Mouse (Mus musculus) CD8-positive naive resting alpha-beta T cell, adult 2 months (primary cell): ENCODE data around the gene Helz.
A peak's percentile ranks its signal among the peaks of the same experiment; 100 is the strongest.
"Not testable (repeated sequence)": the region's sequence is repeated elsewhere in the genome, so short reads cannot be mapped to it uniquely, and the experiment has no call there.

Experiments used
- DNase-seq, 2 experiments: peaks; one replicate each; pipeline ENCODE4 v3.0.0; 2022; ENCODE audit warnings: low read depth in 2 of 2, low spot score in 2 of 2

The Helz gene

DNA sequence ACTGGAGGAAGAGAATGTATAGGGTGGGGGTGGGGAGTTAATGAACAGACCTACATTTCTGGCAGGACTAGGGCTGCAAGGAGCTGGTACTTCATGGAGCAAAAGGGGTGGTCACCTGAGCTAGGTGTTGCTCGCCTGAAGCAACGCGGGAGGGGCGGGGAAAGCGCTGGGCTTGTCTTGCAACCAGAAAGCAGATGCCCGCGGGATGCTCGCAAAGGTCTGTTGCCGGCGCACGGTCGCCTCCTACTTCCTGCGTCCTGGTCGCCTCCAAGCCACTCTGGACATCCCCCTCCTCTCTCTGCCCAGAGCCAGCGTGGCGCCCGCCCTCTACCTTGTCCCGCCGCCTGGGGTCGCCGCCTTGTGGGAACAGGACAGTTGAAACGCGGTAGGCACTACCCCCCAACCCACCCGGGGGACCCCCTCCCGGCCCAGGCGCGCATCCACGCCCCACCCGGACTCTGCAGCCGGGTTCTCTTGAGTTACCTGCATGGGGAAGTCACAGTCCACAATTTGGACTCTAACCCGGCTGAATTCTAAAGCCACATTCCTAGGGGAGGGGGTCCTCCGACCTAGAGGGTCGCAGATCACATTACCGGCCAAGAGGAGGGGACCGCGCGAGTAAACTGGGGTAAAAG is 946 bp upstream of the Helz start:
- DNase-seq = peak; percentile 12 to 18

DNA sequence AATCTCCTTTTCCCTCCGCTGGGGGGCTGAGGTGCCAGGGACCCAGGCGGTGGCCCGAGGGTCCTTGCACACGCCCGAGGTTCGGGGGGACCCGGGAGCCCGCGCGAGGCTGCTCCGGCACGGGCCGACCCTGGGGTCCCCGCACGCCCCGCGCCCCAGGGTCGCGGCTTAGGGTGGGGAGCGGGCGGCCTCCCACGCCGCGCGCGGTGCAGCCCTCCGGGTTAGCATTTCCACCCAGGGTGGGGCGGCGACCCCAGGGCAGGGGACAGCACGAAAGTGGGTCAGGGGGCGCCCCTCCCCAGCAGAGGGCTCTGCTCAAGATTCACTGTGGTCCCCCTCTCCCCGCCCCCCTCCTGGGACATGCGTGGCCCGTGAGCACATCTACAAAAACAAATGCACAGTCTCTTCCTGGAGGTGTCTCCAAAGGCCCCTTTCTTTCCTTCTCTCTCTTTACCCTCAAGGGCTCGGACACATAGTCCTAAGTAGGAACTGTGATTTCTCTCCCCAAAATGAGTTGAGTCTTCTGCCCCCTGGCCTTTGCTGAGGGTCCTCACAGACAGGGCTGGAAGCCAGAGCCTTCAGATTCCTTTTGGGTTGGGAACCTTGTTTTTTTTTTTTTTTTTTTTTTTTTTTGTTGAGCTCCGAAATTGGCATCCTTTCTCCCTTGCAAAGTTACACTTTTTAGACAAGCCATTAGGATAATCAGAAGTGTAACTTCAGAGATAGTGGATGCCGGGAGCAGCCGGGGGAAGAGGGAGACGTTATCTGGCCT is 660 bp downstream of the Helz start:
- DNase-seq = peak in 1 of 2 experiments; percentile 18

DNA sequence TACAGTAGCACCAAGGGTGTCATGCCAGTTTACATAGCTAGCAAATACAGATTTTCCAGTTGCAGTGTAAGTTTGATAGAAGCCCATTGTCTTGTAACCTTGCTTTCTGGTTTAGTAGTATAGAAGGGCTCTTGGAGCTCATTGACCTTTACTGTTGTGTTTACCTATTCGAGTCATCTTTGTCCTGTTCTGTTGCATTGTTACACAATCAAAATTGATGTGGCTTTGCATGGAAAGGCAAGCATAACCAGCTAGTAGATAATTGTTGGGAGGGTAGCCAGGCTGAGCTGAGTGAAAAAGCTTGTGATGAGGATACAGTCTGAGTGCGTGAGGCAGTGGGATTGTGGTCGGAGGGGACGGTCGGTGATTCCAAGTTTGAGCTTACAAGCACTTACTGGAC is 12.1 kb downstream of the Helz start:
- no peak for DNase-seq

DNA sequence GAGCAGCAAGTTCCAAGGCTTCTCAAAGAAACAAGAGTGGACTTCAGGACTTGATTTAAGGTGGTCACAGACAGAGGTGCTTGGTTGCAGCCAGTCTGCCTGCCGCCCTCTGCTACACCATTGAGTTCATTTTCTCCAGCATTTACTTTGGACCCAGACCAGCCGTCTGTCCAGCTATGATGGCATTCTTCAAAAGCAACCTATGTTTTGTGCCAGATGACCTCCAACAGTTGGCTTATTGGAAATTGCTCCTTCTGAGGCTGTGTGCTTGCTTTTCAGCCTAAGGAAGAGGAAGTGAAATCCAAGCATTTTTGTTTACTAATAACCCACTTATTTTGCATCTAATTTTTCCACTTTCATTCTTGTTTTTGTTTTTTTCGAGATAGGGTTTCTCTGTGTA is 19.7 kb downstream of the Helz start:
- no peak for DNase-seq

DNA sequence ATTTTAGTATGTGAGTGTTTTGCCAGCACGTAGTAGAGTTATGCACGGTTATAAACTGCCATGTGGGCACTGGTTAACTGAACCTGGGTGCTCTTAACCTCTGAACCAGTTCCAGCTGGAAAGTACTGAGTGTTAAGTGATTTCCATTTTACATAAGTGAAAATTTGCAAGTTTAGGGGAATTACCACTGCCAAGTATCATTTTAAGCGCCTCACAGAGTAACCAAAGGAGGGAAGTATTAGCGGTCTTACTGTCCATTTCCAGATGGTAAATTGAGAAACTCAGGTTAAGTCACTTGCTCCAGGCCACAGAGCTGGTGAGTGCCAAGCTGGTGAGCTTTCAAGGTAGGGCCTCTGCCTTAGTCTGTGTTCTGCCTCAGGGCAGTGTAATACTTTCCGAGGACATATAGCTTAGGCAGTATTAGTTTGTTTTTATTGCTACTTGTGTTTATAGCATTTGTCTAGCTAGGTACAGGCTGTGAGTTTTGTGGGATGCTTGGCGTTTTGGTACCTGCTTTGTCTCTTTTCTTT is 20.8 kb downstream of the Helz start:
- no peak for DNase-seq

DNA sequence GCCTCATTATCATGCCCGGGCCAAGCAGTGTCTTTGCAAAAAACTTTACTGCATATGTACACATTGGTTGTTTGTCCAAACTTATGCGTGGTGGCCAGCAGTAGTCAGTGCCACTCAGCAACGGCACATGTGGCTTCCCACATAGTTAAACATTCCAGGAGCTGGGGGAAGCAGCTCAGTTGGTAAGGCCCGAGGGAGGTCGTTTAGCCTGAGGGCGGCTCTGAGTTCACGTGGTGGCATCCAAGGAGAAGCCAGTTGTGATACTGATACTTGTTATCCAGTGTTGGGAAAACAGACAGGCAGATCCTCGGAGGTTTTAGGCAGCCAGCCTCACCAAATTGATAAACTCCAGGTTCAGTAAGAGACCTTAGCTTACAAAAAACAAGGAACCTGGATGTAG is 23.2 kb downstream of the Helz start:
- DNase-seq = not testable (repeated sequence)

DNA sequence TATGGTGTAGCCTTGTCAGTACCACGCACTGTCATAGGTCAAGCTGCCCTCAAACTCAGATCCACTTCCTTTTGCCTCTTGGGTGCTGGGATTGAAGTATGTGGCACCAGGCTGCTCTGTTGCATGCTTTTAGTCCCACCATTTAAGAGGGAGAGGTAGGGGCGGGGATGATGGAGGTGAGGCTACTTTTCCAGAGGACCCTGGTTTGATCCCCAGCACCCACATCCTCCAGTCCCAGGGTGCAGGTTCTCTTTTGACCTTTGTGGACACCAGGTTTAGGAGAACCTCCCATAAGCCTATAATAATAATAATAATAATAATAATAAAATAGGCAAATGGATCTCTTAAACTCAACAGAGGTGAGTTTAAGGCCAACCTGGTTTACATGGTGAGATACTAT is 23.6 kb downstream of the Helz start:
- DNase-seq = no peak

DNA sequence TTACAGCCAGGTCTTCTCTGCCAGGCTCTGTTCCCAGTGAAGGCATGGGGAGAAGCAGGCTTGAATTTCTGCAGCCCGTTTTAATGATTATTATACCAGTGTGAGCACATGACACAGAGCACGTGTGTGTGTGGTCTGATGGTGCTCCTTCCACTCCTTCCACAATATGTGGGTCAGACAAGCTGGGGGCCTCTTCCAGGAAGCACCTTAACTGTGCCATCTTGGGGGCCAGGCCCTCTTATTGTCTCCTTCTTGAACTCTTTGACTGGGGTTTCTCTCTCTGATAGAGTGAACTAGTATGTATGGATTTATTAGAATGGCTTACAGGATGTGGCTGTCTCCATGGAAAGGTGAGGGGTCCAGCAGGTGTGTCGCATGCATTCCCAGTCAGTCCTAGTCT is 24.8 kb downstream of the Helz start:
- no peak for DNase-seq

DNA sequence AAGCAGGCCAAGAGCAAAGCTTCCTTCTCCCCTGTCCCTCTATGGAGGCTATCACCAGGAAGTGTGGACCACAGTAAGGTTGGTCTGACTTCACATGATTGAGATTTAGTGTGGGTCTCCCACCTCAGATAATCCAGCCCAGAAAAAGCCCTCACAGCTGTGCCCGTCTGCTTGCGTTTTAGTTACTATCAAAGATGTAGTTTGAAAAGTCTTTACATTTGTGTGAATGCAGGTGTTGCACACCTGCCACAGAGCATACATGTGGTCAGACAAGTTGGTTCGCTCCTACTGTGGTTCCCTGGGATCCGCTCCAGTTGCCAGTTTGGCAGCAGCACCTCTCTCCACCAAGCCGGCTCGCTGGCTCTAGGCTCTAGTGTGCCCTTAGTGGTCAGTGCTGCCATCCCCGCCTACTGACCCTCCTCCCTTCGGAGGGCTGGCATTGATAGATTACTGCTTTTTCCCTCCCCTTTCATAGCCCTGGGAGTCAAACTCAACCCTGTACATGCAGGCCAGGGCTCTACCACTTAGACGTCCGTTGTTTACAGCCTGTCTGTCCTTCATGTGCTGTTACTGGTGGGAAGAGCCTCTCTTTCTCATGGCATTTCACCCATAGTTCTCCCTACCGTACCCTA is 25.4 kb downstream of the Helz start:
- no peak for DNase-seq

DNA sequence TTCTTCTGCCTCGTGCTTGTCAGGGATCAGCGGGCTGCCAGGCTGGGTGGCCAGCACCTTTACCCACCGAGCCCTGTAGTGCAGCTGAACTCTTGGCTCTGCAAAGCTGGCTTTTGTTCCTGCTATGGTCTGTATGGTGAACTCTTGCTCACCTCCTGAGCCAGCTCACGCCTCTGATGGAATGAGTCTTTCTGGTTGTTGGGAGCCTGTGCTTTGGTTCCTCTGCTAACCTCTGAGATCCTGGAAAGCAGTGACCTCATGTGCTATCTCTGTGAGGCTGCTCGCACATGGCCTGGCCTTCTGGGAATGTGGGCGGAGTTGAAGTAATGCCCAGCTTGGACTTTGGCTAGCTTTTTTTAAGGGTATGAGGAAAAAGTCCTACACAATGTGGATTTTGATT is 26.1 kb downstream of the Helz start:
- no peak for DNase-seq

DNA sequence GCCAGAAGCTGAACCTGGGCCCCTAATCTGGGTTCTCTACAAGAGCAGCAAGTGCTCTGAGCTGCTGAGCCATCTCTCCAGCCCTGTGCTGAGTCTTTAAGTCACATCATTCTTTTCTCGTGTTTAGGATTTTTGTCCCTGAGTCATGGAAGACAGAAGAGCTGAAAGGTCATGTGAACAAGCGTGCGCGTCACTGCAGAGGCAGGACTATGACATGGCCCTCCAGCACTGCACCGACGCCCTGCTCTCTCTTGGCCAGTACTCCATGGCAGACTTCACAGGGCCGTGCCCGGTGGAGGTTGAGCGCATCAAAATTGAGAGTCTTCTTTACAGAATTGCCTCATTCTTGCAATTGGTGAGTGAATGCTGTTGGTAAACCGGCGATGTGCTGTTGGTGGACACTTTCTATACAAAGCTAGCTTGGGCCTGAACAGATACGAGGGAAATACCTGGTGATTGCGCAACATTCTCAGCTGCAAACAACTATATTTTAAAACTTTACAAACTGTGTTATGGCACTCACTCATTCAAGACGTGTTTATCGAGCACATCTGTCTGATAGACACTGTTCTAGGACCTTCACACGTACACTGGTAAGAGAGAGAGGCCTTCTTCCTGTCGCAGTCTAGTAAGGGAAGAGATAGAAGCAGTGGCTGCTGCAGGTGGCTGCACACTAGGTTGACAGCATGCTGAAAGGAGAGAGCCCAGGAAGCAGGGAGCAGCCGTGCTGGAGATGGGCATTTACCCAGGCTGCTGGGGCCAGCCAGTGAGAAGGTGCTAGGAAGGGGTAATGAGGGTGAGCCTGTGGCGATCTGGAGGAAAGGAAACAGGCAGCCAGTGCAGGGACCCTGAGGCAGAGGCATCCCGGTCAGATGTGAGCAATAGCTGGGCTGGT is 27.3 kb downstream of the Helz start:
- no peak for DNase-seq

DNA sequence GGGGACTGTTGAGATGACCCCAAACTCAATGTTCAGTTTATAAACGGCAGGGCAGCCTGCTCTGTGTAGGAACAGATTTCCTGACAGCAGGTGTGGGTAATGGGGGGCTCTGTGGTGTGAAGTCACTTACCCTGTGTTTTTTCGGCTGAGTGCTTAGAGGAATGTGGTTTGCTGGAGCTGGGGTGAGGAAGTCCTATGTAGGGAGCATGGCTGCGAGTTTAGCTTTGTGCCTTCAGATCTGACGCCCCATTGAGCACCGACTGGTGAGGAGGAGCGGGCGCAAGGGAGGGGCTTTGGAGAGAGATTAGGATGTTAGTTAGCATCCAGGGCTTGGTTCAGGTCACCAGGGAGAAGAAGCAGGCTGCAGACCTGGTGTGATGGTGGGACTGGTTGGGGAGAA is 28.5 kb downstream of the Helz start:
- no peak for DNase-seq

DNA sequence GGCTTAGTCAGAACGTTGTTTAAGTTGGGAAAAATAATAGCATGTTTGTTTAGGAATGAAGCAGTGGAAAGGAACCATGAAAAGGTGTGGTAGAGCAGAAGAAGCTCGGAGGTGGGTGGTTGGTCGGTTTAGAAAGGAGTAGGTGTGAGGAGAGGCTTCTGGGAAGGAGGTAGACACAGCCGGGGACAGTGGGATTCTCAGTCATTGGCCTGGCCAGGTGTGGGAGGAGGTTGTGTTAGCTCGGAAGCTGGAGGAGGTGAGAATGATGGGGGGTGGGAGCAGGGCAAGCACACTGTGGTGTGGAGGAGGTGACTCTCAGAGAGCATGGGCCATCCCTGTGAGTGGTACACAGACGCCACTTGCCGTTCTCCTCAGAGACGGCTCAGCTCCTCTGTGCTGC is 29.7 kb downstream of the Helz start:
- DNase-seq = no peak

DNA sequence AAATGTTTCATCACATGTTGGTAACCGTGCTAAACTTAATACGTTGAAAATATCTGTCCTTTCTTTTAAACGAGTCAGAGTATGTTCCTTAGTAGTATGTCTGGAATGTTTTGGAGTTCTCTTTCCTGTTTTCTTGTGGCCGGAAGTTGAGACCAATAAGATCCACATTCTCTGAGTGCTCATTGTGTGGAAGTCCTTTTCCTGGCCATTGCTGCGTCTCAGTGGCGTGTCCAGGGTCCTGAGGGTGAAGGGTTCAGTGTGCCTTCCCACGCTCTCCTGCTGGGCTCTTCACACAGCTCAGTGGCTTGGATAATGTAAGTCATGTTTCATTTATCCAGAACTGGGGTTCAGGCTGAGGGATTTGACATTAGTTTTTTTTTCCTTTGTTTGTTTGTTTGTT is 30.5 kb downstream of the Helz start:
- no peak for DNase-seq

DNA sequence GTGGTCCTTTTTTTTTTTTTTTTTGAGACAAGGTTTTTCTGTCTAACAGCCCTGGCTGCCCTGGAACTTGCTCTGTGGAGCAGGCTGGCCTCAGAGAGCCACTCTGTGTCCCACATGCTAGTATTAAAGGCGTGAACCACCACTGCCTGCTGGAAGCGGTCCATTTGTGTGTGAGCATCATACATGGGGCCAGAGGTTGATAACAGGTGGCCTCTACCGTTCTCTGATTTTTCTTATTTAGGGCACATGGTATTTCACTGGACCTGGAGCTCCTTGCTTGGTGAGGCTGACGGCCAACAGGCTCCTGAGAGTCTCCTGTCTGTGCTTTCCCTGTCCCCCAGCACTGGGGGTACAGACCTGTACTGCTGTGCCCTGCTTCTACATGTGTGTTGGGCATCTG is 33.1 kb downstream of the Helz start:
- no peak for DNase-seq

DNA sequence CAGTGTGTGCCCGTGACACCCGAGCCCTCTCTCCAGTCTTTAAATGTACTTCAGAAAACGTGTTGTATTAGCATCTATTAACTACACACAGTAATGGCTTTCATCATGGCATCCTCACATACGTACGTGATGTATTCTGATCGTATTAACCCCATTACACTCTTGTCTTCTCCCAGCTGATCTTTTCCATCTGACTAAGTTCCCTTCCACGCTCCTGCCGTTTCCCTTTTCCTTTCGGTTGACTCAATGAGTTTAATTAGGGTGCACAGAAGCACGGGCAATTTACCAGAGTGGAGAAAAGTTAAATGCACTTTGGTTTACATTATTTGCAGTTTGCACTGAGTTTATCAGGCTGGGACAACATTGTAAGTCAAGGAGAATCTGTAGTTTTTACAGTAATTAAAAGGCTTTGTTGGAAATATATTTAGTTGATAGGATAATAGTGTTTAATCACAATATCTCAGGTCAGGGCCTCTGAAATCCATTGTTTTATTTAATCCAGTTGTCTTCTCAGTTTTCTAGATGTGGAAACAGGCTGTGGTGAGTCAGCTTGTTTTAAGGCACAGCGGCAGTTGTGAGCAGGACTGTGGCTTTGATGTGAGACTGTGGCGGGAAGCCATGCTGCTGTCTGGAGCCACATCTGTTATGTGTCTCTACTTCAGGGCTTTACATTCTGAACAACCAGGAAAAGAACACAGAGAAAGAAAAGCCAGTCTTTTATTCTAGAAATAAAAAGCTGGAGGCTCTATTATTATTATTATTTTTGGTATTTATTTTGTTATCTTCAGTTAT is 37.1 kb downstream of the Helz start:
- DNase-seq = peak in 1 of 2 experiments; percentile 23

DNA sequence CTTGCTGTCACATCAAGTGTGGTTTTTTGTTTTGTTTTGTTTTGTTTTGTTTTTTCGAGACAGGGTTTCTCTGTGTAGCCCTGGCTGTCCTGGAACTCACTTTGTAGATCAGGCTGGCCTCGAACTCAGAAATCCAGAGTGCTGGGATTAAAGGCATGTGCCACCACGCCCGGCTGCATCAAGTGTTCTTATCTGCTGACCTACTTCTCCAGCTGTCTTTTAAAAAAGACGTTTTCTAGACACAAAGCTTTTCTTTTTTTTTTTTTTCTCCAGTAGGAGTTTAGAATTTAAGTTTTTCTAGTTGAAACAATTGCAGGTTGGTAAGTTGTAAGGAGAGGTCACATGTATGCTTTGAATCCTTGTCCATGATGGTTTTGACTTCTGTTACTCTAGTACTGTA is 38.4 kb downstream of the Helz start:
- DNase-seq = not testable (repeated sequence)

DNA sequence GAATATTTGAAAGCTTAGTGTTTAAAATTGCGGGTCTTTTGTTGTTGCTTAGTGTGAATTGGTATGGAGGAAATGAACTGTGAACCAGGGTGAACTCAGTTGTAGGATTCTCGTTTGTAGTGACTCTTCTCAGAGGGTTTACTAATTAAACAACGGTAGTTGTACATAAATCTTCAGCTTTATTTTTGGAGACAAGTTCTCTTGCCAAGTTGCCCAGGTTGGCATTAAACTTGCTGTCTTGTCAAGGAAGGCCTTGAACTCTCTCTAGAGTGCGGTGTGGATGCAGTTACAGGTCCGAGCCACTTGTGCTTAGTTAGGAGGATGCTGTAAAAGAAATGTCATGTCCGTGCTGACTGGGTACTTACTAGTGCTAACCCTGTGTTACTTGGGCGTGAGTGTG is 39.4 kb downstream of the Helz start:
- no peak for DNase-seq

DNA sequence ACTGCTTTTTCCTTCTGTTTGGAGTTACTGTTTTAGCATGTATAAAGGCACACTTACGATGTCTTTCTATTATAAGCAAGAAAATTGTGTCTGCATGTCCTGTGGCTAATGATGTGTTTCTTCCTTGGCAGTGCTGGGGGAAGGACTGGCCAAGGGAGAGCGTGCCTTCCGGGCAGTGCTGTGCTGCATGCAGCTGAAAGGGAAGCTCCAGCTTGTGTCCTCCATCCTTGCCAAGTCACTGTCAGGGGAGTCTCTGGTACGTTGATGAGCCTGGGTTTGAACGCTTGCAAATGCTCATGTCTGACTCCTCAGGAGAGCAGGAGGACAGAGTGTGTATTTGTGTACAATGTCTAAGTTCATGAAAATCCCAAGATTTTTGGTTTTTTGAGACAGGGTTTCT is 44.8 kb downstream of the Helz start:
- DNase-seq = no peak

DNA sequence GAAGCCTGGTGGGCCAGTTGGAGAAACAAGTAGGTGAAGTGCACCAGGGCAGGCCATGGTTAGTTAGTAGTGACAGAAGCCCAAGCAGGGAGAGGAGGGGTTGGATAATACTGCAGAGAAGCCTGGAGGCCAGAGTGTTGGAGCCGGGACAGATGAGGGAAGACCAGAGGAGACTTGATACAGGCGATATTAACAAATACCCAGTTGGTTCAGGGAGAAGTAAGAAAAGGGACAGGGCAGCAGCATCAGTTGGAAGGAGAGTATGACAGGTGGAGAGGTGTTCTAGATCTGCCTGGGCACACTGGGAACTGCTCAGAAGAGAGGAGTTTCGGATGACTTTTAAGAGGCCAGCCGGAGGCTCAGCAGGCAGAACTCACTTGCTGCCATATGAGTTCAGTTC is 49.7 kb downstream of the Helz start:
- no peak for DNase-seq
